Mouse (Mus musculus) stomach, postnatal 0 days (tissue): Measurements from ENCODE around the gene Ntm.

Source experiments
- CTCF ChIP-seq: IDR thresholded peaks from 2 replicates; pipeline ENCODE4 v1.5.1; 2016; ENCODE audit warnings: antibody characterized with exemption, low read depth, mild to moderate bottlenecking, moderate library complexity
- EP300 ChIP-seq: optimal IDR thresholded peaks from 2 replicates; pipeline ENCODE3; 2016; ENCODE audit warnings: antibody characterized with exemption

DNA sequence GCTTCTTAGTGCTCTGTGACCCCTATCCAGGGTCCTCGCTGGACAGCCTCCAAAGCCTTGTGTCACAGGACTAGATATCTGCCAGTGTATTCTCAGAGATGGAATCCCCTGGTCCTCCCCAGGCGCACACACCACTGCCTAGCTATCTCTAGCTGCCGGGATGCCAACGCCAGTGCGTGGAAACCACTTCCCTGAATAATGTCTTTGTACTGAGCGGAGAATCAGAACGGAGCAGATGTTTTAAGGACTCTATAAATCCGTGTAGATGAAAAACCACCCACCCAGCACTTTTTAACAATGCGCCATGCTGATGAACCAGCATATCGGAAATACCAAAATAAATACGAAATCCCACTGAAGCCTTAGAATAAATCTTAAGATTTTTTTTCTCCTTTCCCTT lies 384.7 kb downstream of the Ntm start:
- TF ChIP-seq CTCF: no peak
- no peak for TF ChIP-seq EP300
